Mouse (Mus musculus) embryonic facial prominence, embryonic 12.5 days (tissue): ENCODE results near the gene Nid1. TPM values are rescaled to one million over a fixed set of nuclear protein-coding genes. Genes with fewer than 3 reads are reported as not detected.
"Not testable (repeated sequence)": the region's sequence is repeated elsewhere in the genome, so short reads cannot be mapped to it uniquely, and the experiment has no call there.

Source experiments
- ATAC-seq: fragments of 200-750 bp; cut with Nextera tagmentation; 2 replicates; pipeline ENCODE4 v1.8.0; 2017; ENCODE audit not compliant: insufficient number of reproducible peaks, insufficient read depth, low FRiP score, low TSS enrichment
- H3K27ac ChIP-seq: fragments of 300-500 bp; sonication (generic); 2 replicates; pipeline ENCODE4 v1.5.1; 2016; ENCODE audit warnings: mild to moderate bottlenecking
- H3K27me3 ChIP-seq: fragments of 300-500 bp; sonication (generic); 2 replicates; pipeline ENCODE4 v1.6.1; 2016; ENCODE audit warnings: mild to moderate bottlenecking, moderate library complexity
- H3K36me3 ChIP-seq: fragments of 300-500 bp; sonication (generic); 2 replicates; pipeline ENCODE4 v1.6.1; 2016; ENCODE audit warnings: mild to moderate bottlenecking
- H3K4me1 ChIP-seq: fragments of 300-500 bp; sonication (generic); 2 replicates; pipeline ENCODE4 v1.6.1; 2016
- H3K4me2 ChIP-seq: fragments of 300-500 bp; sonication (generic); replicated peaks from 2 replicates; pipeline ENCODE4 v1.6.1; 2016; ENCODE audit warnings: mild to moderate bottlenecking, moderate library complexity
- H3K4me3 ChIP-seq: fragments of 300-500 bp; sonication (generic); 2 replicates; pipeline ENCODE4 v1.5.1; 2016; ENCODE audit warnings: mild to moderate bottlenecking
- H3K9ac ChIP-seq: fragments of 300-500 bp; sonication (generic); 2 replicates; pipeline ENCODE4 v1.6.1; 2016; ENCODE audit warnings: mild to moderate bottlenecking, moderate library complexity
- H3K9me3 ChIP-seq: fragments of 300-500 bp; sonication (generic); 2 replicates; pipeline ENCODE4 v1.6.1; 2016; ENCODE audit warnings: mild to moderate bottlenecking, moderate library complexity
- WGBS: fragments of 180-500 bp; shearing (Covaris S2); methylation state at CpG from one replicate; pipeline ENCODE4 v1.1.7; 2016; 5-methylcytosine and 5-hydroxymethylcytosine counted together
- polyA plus RNA-seq: library from polyadenylated mRNA; unstranded; fragments of >200 nt; fragmentation: Nextera tagmentation; extraction: Ambion mirVana; gene quantifications from 2 replicates; pipeline ENCODE4 v1.2.1, GENCODE M21; 2016

The Nid1 gene
- polyA plus RNA-seq, 1 experiment from 2014 or later = 65.7 TPM

DNA sequence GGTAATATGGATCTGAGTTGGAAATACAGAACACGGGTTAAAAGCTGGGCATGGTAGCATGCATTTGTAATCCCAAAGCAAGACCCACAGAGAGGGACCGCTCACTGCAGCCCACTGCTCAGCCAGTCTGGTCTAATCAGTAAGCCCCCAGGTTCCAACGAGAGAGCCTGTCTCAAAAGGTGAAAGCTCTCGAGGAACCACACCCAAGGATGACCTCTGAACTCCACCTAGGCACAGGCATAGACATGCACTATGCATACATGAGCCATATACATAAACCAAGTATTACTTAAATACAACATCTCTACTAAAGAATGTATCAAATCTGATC, 21.4 kb upstream of the Nid1 start:
- not testable (repeated sequence) for H3K27me3 ChIP-seq, H3K27ac ChIP-seq, H3K36me3 ChIP-seq, H3K4me2 ChIP-seq, H3K4me1 ChIP-seq, H3K4me3 ChIP-seq, H3K9ac ChIP-seq, H3K9me3 ChIP-seq
- 65% methylated on average over 3 of the region's 4 CpGs for WGBS
- ATAC-seq = 0 out of 2 replicates have a peak, but pooled peaks have one; percentile 28

DNA sequence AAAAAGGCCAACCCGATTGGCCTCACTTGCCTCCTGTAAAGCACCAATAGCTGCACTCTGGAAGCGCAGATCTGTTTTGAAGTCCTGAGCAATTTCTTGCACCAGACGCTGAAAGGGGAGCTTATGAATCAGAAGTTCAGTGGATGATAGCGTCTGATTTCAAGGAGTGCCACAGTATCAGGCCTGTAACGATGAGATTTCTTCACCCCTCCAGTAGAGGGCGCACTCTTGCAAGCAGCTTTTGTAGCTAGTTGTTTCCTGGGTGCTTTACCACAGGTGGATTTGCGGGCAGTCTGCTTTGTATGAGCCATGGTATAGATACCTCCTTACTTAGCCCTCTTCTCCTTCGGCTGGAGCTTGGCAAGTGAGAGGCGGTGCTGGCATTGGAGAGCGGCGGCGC, 18.5 kb upstream of the Nid1 start:
- H3K4me2 ChIP-seq, H3K36me3 ChIP-seq, ATAC-seq, H3K4me1 ChIP-seq, H3K9me3 ChIP-seq, H3K27me3 ChIP-seq, H3K27ac ChIP-seq, H3K9ac ChIP-seq, H3K4me3 ChIP-seq: not testable (repeated sequence)
- 92% methylated on average over 7 of the region's 12 CpGs for WGBS

DNA sequence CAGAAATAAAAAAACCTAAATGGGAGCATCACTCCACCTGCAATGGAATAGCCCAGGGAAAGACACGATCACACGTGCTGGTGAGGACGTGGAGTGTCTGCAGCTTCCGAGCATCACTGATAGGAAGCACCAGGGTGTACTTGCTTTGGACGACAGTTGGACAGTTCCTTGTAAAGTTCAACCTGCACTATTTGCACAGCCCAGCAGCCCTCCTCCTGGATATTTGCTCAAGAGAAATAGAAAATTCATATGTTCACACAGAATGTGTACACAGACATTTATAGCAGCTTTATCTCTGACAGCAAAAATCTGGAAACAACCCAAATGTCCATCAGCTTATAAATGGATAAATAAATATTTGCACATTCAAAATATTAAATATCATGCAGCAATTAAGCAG, 14.1 kb upstream of the Nid1 start:
- not testable (repeated sequence) for ATAC-seq, H3K9ac ChIP-seq, H3K9me3 ChIP-seq, H3K4me2 ChIP-seq, H3K4me1 ChIP-seq, H3K36me3 ChIP-seq, H3K27ac ChIP-seq, H3K4me3 ChIP-seq, H3K27me3 ChIP-seq
- WGBS = 86% methylated on average over 1 of the region's 5 CpGs

DNA sequence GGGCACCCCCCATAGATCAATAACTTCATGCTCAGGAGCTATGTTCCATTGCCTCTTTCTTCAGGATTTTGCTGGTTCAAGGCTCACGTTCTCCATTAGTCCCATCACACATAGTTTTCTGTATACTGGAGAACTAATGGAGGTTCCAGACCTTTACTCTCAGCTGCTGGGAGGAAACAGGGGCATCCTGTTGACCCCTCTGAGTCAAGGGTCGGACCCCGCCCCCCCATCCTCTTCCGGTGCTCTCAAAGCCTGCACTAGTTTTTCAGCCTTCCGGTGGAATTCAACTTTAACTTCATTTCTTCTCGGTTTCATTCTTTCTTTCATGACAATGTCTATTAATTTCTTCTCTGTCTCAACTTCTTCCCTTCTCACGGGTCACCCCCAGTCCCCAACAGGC, 1.2 kb upstream of the Nid1 start:
- not testable (repeated sequence) for H3K9ac ChIP-seq, H3K27ac ChIP-seq, H3K4me3 ChIP-seq, H3K4me2 ChIP-seq, H3K27me3 ChIP-seq, H3K9me3 ChIP-seq, H3K36me3 ChIP-seq, ATAC-seq, H3K4me1 ChIP-seq
- WGBS = 43% methylated on average over 5 of the region's 7 CpGs

DNA sequence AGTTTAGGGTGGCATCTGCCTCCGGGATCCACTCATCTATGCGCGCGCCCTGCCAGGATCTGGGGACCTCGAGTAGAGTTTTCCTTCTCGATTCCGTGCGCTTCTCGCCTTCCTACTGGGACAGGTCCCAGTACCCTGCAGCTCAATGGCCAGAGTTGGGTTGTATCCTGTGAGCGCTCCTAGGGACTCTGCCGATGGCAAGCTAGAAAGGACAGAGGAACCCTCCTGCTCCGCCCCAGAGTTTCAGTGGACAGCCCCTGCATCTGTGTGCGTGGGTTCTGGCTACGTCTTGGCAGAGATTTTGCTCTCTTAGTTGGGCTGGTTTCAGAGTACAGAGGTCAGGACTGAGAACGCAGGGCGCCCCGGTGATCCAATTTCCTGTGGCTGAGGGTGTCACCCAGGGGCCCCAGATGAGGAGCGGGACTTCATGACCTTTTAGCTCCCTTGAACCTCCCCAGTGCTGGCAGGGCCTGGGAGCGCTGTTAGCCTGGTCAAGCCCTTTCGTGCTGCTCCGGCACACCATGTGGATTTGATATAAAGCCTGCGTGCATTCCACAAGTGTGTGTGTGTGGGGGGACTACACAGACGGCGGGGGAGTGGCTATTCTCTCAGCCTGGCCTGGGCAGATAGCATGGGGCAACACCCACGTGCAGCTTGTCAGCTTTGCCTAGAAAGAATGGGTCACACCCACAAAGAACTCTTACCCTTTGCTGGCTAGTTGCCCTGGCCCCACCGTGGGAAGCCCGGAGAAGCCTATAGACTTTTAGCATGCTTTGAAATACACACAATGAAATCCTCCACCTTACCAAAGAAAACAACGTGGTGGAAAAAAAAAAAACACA, 982 bp downstream of the Nid1 start:
- ATAC-seq, H3K9ac ChIP-seq, H3K36me3 ChIP-seq, H3K27me3 ChIP-seq, H3K4me1 ChIP-seq, H3K9me3 ChIP-seq, H3K27ac ChIP-seq: not testable (repeated sequence)
- H3K4me2 ChIP-seq = peak overlapping the region; percentile 36
- H3K4me3 ChIP-seq = peak overlapping the region; percentile 25
- WGBS = 4% methylated on average over 19 of the region's 28 CpGs

DNA sequence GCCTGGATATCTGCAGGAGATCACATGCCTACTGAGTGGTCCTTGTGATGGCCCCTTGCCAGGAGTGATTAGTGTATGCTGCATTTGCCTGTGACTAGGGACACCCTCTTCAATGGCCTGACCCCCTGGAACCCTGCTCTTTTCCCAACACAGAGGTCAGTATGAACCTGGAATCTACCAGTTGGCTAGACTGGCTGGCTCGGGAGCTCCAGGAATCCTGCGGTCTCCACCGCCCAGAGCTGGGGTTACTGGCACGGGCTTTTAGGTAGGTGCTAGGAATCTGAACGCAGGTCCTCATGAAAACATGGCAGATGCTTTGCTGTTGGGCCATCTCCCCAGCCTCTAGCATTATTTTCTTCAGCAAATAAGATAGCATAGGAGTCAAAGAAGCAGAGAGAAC, 8.2 kb downstream of the Nid1 start:
- H3K27me3 ChIP-seq, H3K9me3 ChIP-seq, H3K4me1 ChIP-seq, H3K4me2 ChIP-seq, H3K27ac ChIP-seq, H3K36me3 ChIP-seq, H3K4me3 ChIP-seq, H3K9ac ChIP-seq, ATAC-seq: not testable (repeated sequence)
- 88% methylated on average over 5 of the region's 5 CpGs for WGBS

DNA sequence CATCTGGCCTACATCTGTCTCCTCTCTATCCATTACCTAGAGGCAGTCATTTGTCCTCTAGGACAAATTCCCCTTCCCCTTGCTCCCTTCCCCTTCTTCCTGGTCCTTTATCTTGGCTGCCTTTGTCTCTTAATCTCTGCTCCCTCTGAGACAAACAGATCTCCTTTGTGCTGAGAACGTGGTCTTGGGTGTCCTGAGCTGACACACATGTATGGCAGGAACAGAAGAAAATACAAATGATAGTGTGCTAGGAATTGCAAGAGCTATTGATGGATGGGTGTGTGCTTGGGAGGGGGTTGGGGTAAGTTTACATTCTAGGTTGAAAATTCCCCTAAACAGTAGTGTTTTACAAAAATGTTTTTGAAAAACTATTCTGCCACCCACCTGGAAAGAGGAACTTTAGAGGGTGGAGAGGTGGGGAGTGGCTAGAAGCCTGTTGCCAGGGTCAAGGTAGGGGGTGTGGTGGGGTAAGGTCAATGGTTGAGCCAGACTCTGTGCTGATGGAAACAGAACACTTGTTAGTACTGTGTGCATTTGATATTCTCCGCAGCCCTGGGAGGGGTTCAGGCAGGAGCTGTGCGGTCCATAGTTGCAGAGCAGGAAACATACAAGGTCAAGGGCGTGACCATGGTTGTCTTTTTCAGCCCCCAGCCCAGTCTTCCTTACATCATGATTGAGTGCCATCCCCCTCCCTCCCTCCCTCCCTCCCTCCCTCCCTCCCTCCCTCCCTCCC, 9.5 kb downstream of the Nid1 start:
- not testable (repeated sequence) for H3K4me2 ChIP-seq, ATAC-seq, H3K4me3 ChIP-seq, H3K9me3 ChIP-seq, H3K36me3 ChIP-seq, H3K27ac ChIP-seq, H3K4me1 ChIP-seq, H3K27me3 ChIP-seq, H3K9ac ChIP-seq
- 56% methylated on average over 4 of the region's 4 CpGs for WGBS

DNA sequence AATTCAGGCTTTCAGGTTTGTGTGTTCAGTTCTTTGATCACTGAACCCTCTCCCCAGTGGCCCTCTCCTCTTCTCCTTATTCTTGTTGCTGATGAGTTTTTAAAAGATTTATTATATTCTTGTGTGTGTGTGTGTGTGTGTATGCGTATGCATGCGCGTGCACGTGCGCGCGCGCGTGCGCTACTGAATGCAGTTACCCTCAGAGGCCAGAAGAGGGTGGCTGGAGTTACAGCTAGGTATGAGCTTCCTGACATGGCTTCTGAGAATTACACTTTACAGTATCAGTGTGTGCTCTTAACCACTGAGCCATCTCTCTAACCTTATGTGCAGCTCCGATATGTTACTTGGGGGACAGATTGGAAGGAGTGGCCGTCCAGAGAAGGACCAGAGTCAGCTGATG, 12.6 kb downstream of the Nid1 start:
- not testable (repeated sequence) for ATAC-seq, H3K9me3 ChIP-seq, H3K4me3 ChIP-seq, H3K27ac ChIP-seq, H3K9ac ChIP-seq, H3K4me1 ChIP-seq, H3K27me3 ChIP-seq, H3K36me3 ChIP-seq, H3K4me2 ChIP-seq
- 78% methylated on average over 12 of the region's 12 CpGs for WGBS

DNA sequence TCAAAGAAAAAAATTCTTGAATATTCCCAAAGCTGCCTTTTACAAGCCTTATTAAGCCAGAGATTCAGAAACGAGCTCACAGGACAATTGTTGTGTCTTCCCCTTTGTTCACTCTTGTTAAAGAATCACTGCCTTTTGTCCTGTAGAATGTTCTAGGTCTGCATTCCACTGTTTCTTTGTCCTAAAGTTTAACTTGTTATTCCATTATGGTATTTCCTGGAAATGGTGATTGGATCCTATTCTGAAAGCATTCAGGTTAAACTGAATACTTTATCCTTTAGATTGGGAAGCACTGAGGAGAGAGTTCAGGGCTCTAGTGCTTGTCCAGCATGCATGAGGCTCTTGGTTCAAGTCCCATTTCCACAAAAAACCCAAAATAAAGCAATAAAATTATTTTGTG, 13.6 kb downstream of the Nid1 start:
- not testable (repeated sequence) for H3K27ac ChIP-seq

DNA sequence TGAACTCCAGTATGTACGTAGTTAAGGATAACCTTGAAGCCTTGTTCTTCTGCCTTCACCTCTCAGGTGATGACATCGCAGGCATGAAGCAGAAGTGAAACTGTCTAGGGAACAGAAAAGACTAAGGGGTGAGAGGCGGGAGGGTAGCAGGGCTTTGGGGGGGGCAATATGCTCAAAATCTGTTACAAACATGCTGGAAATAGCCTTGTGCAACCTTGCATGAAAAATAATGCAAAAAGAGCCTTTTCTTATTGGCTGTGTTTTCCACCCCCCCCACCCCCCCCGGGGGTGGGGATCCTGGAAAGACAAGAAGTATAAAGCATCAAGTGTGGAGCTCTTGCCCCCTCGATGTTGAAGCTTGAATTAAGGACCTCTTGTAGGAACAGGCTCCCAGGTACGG, 16.0 kb downstream of the Nid1 start:
- H3K36me3 ChIP-seq, H3K27ac ChIP-seq, H3K9ac ChIP-seq, H3K4me3 ChIP-seq, H3K9me3 ChIP-seq, ATAC-seq, H3K27me3 ChIP-seq, H3K4me1 ChIP-seq, H3K4me2 ChIP-seq: not testable (repeated sequence)
- WGBS = 97% methylated on average over 6 of the region's 6 CpGs

More for the DNA sequence above, 13.6 kb downstream of the Nid1 start:
- not testable (repeated sequence) for H3K4me1 ChIP-seq, H3K4me3 ChIP-seq, H3K4me2 ChIP-seq, H3K9ac ChIP-seq, H3K36me3 ChIP-seq, H3K27me3 ChIP-seq, ATAC-seq, H3K9me3 ChIP-seq
- 61% methylated on average over 1 of the region's 1 CpGs for WGBS

DNA sequence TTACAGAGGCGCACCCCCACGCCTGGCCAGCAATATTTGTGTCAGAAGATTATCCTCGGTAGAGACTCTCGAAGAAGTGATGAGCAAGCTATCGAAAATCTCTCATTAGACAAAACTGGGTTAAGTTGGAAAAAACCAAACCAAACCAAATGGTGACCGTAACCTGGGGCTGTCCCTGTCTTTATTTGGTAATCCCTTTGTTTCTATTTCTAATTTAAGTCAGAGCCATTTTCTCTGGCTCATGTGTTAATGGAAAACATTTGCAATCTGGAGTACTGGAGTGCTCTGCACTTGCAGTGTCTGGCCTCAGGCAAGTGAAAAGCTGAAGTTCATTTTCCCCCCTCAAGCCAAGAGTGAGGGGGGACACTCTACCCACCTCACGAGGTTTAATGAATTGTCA, 16.9 kb downstream of the Nid1 start:
- not testable (repeated sequence) for H3K4me2 ChIP-seq, H3K4me1 ChIP-seq, H3K27ac ChIP-seq, H3K9ac ChIP-seq, H3K9me3 ChIP-seq, ATAC-seq, H3K36me3 ChIP-seq, H3K4me3 ChIP-seq, H3K27me3 ChIP-seq
- 72% methylated on average over 7 of the region's 7 CpGs for WGBS

DNA sequence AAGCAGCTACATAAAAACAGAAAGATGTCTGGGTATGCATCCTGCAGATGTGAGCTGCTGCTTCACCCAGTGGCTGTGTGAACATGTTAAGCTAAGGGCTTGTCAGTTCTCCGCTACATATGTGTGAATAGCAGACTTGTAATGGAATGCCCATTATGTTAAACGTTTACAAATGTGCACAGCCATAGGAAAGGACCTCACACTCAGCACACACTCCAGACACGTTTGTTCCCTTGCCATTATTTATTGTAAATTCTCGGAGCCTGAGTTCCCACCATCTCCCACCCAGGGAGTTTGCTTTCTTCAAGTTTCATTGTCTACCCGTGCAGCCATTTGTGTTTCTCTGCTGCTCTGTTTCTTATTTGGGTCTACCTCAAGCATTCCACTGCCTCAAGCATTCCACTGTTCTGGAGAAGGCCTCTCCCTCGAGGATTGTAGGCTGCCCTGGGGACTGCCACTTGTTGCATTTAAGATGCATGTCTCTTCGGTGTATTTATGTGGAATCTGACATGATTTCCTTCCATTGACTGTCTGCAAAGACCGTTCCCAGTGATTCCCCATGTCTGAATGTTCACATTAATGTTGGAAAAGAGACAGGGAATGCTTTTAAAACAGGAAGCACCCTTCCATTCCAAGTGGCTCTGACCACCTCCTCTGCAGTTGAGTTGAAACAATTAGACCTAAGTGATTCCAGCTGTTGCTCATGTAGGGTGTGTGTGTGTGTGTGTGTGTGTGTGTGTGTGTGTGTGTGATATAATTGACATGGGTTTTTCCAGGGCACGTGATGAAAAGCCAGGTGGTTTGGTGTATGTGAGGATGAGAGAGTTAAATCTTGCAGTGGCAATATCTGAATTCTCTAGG, 18.5 kb downstream of the Nid1 start:
- H3K27ac ChIP-seq = peak overlapping the region; percentile 63; the same call in 1 of the 2 replicates
- not testable (repeated sequence) for ATAC-seq, H3K27me3 ChIP-seq, H3K4me3 ChIP-seq, H3K4me1 ChIP-seq, H3K4me2 ChIP-seq, H3K9ac ChIP-seq, H3K9me3 ChIP-seq, H3K36me3 ChIP-seq
- 24% methylated on average over 9 of the region's 9 CpGs for WGBS
